Mouse (Mus musculus) testis, adult 2 months (tissue): ENCODE results near the gene Rpl12.

Experiments used
- CTCF ChIP-seq: fragments of 200-500 bp; IDR thresholded peaks from 2 replicates; pipeline ENCODE4 v1.5.1; 2012; ENCODE audit warnings: low read depth, mild to moderate bottlenecking, inconsistent platforms, low read length, moderate library complexity; ENCODE audit not compliant: control insufficient read depth, insufficient read depth, insufficient replicate concordance
- POLR2A ChIP-seq: fragments of 200-500 bp; IDR thresholded peaks from 2 replicates; pipeline ENCODE4 v1.6.1; 2012; ENCODE audit warnings: low read depth, mild to moderate bottlenecking, inconsistent platforms, low read length, moderate library complexity; ENCODE audit not compliant: control insufficient read depth

DNA sequence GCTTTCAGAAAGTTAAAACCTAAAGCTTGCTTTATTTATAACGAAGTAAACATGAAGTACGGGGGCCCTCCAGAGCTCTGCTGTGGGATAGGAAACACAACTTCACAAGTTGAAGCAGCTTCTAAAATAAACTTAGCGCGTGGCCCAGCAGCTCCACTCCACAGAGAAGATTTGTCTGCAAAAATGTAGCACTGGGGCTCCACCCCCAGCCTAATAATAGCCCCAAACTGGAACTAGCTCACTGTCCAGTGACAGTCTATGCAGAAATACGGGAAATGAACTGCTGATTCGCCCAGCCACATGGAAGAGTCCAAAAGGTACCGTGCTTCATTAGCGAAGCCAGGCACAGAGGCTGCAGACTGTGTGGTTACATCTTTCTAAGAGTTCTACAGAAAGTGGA, 8.0 kb downstream of the Rpl12 start:
- TF ChIP-seq CTCF (no peak), POLR2A (no peak)
